Mouse (Mus musculus) heart, adult 2 months (tissue): Measurements from ENCODE around the gene Cflar. TPM values are rescaled to one million over a fixed set of nuclear protein-coding genes. Genes with fewer than 3 reads are reported as not detected.
A peak's percentile ranks its signal among the peaks of the same experiment; 100 is the strongest.
"Not testable (repeated sequence)": the region's sequence is repeated elsewhere in the genome, so short reads cannot be mapped to it uniquely, and the experiment has no call there.

ENCODE experiments used
- DNase-seq, 2 experiments: peaks; one replicate each; pipeline ENCODE4 v3.0.0; 2021
- H3K27ac ChIP-seq: fragments of 200-600 bp; 2 replicates; pipeline ENCODE4 v1.8.1; 2022
- H3K27me3 ChIP-seq: fragments of 200-500 bp; 2 replicates; pipeline ENCODE4 v1.6.1; 2012; ENCODE audit warnings: mild to moderate bottlenecking, low read length, inconsistent platforms, mixed read lengths; ENCODE audit not compliant: control insufficient read depth, insufficient read depth
- H3K36me3 ChIP-seq: fragments of 200-500 bp; 2 replicates; pipeline ENCODE4 v1.6.1; 2012; ENCODE audit warnings: low read length, inconsistent platforms; ENCODE audit not compliant: control insufficient read depth, insufficient read depth
- H3K4me1 ChIP-seq: fragments of 200-500 bp; 2 replicates; pipeline ENCODE4 v1.6.1; 2011; ENCODE audit warnings: low read length; ENCODE audit not compliant: control insufficient read depth, insufficient read depth
- H3K4me3 ChIP-seq: fragments of 200-600 bp; 2 replicates; pipeline ENCODE4 v1.8.1; 2022
- H3K79me2 ChIP-seq: fragments of 200-500 bp; replicated peaks from 2 replicates; pipeline ENCODE4 v1.6.1; 2012; ENCODE audit warnings: mild to moderate bottlenecking, inconsistent platforms, low read length, moderate library complexity, mixed read lengths; ENCODE audit not compliant: control insufficient read depth, insufficient read depth
- H3K9ac ChIP-seq: fragments of 200-500 bp; 2 replicates; pipeline ENCODE4 v1.6.1; 2012; ENCODE audit warnings: low read depth, mild to moderate bottlenecking, control low read depth, inconsistent platforms, low read length, mixed read lengths
- CTCF ChIP-seq: fragments of 200-600 bp; IDR thresholded peaks from 2 replicates; pipeline ENCODE4 v1.8.1; 2022; ENCODE audit warnings: antibody characterized with exemption, mild to moderate bottlenecking, moderate library complexity
- EP300 ChIP-seq: fragments of 200-500 bp; IDR thresholded peaks from 2 replicates; pipeline ENCODE4 v1.6.1; 2011; ENCODE audit warnings: low read depth, low read length, control low read depth; ENCODE audit not compliant: insufficient read depth
- POLR2A ChIP-seq: fragments of 200-500 bp; IDR thresholded peaks from 2 replicates; pipeline ENCODE4 v1.6.1; 2011; ENCODE audit warnings: mild to moderate bottlenecking, low read depth, low read length, control low read depth; ENCODE audit not compliant: insufficient read depth
- WGBS: fragments of 180-500 bp; shearing (Covaris S2); methylation state at CpG from one replicate; pipeline ENCODE4 v1.1.7; 2018; 5-methylcytosine and 5-hydroxymethylcytosine counted together
- intact Hi-C: fragments of 180-260 bp; cut with DNase I; formaldehyde crosslinking; loops from one replicate; pipeline ENCODE4 v1.15.1; 2025
- polyA plus RNA-seq: library from polyadenylated mRNA; depleted of rRNA; stranded (reverse); fragments of >200 nt; gene quantifications from 2 replicates; pipeline ENCODE4 v1.2.3, GENCODE M21; 2012
- total RNA-seq, 2 experiments: library from RNA; stranded (reverse); gene quantifications; 2 replicates each; pipeline ENCODE4 v1.2.3; 2021

Cflar gene
- total and polyA plus RNA-seq, 3 experiments, result 21.7 to 63.0 (median 50.2) TPM

DNA sequence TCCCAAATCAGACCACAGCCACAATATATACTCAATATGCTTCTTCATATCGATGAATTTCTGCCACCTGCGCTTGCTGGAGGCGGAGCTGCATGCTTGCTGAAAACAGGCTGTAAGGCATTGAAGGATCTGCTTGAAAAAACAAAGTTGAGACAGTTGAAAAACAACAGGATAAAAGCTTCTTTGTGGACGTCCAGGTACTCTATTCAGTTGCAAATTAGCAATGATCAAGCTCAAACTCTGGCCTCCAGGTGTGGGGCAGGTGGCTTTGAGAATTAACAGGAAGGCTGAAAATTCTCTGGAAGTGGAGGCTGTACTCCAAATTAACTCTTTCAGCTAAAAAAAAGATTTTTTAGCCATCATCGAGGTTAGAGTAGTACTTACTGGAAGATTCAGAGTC lies 51.3 kb downstream of the Cflar start:
- Histone ChIP-seq H3K27me3 (no peaks in the 10 kb centered on the region), H3K4me1 (peaks cover 1% of the 10 kb centered on the region; the same call in 1 of the 2 replicates), H3K36me3 (no peaks in the 10 kb centered on the region), H3K9ac (no peak overlapping the region), H3K4me3 (no peak overlapping the region), H3K79me2 (no peaks in the 10 kb centered on the region), H3K27ac (no peak overlapping the region)
- no peak for DNase-seq
- no peak for TF ChIP-seq CTCF
- TF ChIP-seq EP300, result no peak
- no peak for TF ChIP-seq POLR2A
- WGBS, result 86% methylated on average over 5 of the region's 5 CpGs
- intact Hi-C loops, result no loop called here

- H3K9ac ChIP-seq, intact Hi-C loops, H3K79me2 ChIP-seq, H3K4me3 ChIP-seq, DNase-seq, H3K27ac ChIP-seq, H3K27me3 ChIP-seq, H3K4me1 ChIP-seq, H3K36me3 ChIP-seq: not testable (repeated sequence)
- 70% methylated on average over 4 of the region's 4 CpGs for WGBS
These were observed 55.1 kb downstream of the Cflar start for GRCm38 (mm10) chr1:58766446-58766845.

- Histone ChIP-seq H3K9ac (no peak overlapping the region), H3K4me3 (no peak overlapping the region), H3K4me1 (peaks cover 6% of the 10 kb centered on the region; the same call in 1 of the 2 replicates), H3K79me2 (no peaks in the 10 kb centered on the region), H3K27ac (no peak overlapping the region), H3K36me3 (no peaks in the 10 kb centered on the region), H3K27me3 (no peaks in the 10 kb centered on the region)
- DNase-seq, result no peak
- intact Hi-C loops, result no loop called here
- TF ChIP-seq POLR2A (no peak), EP300 (no peak), CTCF (no peak)
These were observed 57.8 kb downstream of the Cflar start for GRCm38 (mm10) chr1:58769136-58769535.

- DNase-seq, result no peak
- no peak overlapping the region for H3K27ac ChIP-seq
- intact Hi-C loops, result loop anchor here (1.0 to 5.0 kb wide), 7 partner anchors 33 to 468 kb away; partner anchors contain the start of gene Als2
- no peaks in the 10 kb centered on the region for H3K36me3 ChIP-seq
- no peak overlapping the region for H3K9ac ChIP-seq
- no peak overlapping the region for H3K4me3 ChIP-seq
- 56% methylated on average over 9 of the region's 9 CpGs for WGBS
- peaks cover 6% of the 10 kb centered on the region; the same call in 1 of the 2 replicates for H3K4me1 ChIP-seq
- no peaks in the 10 kb centered on the region for H3K27me3 ChIP-seq
- no peaks in the 10 kb centered on the region for H3K79me2 ChIP-seq
- TF ChIP-seq POLR2A (no peak), EP300 (no peak), CTCF (no peak)
These were observed 58.4 kb downstream of the Cflar start for GRCm38 (mm10) chr1:58769701-58770100.

DNA sequence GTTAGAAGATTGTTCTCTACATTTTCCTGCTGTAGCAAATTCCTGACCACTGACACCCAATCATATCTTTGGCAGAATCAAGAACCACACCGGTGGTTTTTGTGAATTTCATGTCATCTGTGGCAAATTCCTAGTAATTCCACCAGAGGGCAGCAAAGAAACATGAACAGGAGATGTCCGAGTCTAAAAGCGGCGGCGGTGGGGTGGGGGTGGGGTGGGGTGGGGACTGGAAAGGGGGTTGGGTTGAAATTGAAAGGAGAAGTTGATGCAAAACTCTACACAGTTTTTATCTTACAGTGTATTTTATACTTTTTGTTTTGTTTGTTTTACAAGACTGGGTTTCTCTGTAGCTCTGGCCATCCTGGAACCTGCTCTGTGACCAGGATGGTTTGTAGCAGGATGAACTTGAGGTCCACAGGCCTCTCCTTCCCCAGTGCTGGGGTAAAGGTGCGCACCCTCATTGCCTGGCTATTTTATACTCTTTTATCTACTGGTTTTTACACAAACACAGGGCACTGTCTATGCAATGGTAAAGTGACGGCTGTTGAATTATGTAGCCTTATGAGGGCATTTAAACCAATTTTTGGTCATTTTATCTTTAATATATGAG lies 58.9 kb downstream of the Cflar start:
- H3K4me1 ChIP-seq, result peaks cover 6% of the 10 kb centered on the region; the same call in 1 of the 2 replicates
- no peak overlapping the region for H3K27ac ChIP-seq
- intact Hi-C loops, result loop anchor here (1.0 to 5.0 kb wide), 7 partner anchors 33 to 467 kb away; partner anchors contain the start of gene Als2
- peak in 1 of 2 experiments; percentile 26 for DNase-seq
- H3K4me3 ChIP-seq, result no peak overlapping the region
- WGBS, result 25% methylated on average over 7 of the region's 7 CpGs
- H3K27me3 ChIP-seq, result no peaks in the 10 kb centered on the region
- peak; percentile 66 for TF ChIP-seq CTCF
- TF ChIP-seq POLR2A, result no peak
- no peak for TF ChIP-seq EP300
- no peaks in the 10 kb centered on the region for H3K79me2 ChIP-seq
- H3K36me3 ChIP-seq, result no peaks in the 10 kb centered on the region
- H3K9ac ChIP-seq, result no peak overlapping the region

- no peak for TF ChIP-seq EP300
- intact Hi-C loops, result loop anchor here (5.0 kb wide), 4 partner anchors 80 to 465 kb away; partner anchors contain the start of gene Als2
- Histone ChIP-seq H3K79me2 (no peaks in the 10 kb centered on the region), H3K27me3 (no peaks in the 10 kb centered on the region), H3K27ac (no peak overlapping the region), H3K4me1 (peaks cover 6% of the 10 kb centered on the region; the same call in 1 of the 2 replicates), H3K36me3 (no peaks in the 10 kb centered on the region), H3K9ac (no peak overlapping the region), H3K4me3 (no peak overlapping the region)
- 68% methylated on average over 3 of the region's 3 CpGs for WGBS
- DNase-seq, result no peak
These were observed 60.8 kb downstream of the Cflar start for GRCm38 (mm10) chr1:58772084-58772483.
